Mouse (Mus musculus) thymus, postnatal 0 days (tissue): Measurements from ENCODE around the gene Nav2. TPM values are rescaled to one million over a fixed set of nuclear protein-coding genes. Genes with fewer than 3 reads are reported as not detected.
A peak's percentile ranks its signal among the peaks of the same experiment; 100 is the strongest.

ENCODE experiments used
- DNase-seq: peaks from one replicate; pipeline ENCODE4 v3.0.0-alpha.2; 2015; ENCODE audit warnings: low spot score
- polyA plus RNA-seq: library from polyadenylated mRNA; unstranded; fragments of >200 nt; fragmentation: Nextera tagmentation; extraction: Ambion mirVana; gene quantifications from 2 replicates; pipeline ENCODE4 v1.2.1, GENCODE M21; 2015

Gene Nav2
- polyA plus RNA-seq, 1 experiment from 2014 or later = 26.8 TPM

DNA sequence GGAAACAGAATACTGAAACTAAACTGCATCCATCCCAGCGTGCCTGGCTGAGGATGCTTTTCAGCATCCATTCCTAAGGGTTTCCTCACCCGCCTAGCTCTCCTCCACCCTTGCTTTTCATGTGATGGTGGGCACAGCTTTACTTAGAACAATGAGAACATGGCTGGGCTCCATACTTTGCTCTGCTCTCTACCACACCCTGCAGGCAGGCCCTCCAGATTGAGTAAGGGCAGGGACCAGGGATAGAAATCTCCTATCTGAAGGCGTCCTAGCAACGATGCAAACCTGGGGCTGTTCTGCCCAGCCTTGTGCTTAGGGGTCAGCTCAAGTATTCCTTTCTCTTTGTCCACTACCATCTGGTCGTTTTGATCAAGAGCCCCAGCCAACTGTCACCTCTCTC is 183.4 kb downstream of the Nav2 start:
- no peak for DNase-seq

DNA sequence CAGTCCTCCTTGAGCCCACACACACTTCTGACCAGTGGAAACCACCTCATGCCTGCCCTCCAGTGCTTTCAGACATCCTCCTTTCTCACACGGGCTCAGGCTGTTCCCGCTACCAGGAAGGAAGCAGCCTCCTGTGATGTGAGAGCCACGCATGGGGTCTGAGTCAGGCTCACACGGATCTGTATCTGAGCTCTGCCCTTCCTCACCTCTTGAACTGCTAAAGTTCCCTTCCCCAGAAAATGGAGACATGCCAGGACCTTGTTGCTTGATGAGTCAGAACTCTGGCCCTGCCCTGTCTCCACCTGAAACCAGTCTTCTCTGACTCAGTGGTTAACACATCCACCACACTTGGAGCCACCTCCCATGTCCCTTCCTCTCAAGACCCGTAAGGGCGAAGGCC is 185.1 kb downstream of the Nav2 start:
- DNase-seq = no peak

DNA sequence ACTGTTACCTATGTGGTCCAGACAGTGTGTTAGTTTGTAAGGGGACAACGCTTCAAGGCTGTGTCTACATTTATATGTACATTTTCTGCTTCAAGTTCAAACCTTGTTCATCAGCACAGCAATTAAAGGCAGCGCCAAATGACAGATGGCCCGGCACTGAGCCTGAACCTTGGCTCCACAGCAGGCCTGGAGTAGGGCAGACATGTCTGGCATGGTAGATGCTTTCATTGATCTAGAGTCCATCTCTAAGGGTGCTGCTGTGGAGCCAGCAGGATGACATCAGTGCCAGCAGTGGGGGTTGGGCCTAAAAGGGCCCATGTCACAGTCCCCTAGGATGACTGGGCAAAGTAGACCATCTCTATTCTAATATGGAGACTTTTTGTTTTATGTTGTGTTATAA is 186.0 kb downstream of the Nav2 start:
- DNase-seq = no peak

DNA sequence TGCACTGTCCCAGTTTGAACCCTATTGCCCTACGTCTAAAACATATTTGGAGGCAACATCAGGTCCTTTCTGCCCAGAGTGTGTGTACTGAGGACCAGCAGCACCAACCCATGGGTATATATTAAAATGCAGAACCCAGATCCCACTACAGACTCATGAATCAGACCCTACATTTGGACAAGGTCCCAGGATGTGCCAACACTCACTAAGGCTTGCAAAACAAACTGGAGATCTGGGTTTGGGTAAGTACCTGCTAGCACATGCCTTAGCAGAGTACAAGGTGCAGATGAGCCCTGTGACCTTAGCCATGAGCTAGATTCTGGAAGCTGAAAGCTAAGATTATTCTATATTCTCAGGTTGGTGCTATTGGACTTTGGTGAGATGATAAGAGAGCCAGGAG is 192.8 kb downstream of the Nav2 start:
- no peak for DNase-seq

DNA sequence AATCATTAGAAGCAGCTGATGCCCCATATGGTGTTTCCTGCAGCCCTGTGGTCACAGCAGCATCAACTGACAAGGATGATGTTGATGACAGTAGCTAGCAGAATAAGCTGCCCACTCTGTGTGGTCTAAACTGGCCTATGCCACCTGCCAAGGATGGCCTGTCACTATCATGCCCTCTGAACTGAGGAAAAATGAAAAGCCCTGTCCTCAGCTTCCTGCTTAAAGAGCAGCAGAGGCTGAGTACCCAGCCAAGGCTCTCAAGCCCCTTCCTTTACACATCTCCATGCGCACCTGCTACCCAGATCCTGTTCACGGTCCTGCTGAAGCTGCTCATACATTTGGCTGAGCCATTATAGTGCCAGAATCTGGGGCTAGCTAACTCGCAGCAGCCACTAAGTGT is 193.7 kb downstream of the Nav2 start:
- DNase-seq = no peak

DNA sequence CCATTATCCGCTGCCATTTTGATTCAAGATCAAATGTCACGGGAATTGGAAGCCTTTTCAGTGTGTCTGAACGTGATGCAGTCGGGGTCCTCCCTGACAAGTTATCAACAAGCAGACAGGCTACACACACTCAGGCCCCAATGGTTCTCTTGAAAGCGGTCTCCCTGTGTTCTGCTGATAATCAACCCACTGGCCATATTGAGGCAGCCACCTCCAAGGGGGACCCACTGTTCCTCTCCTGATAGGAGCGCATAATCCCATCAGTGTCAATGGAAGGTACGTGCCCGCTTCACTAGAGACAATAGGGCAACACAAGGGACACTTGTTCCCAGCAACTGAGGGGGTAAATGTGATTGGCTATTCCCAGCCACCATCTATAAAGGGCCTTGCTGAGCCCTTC is 195.9 kb downstream of the Nav2 start:
- DNase-seq = no peak

DNA sequence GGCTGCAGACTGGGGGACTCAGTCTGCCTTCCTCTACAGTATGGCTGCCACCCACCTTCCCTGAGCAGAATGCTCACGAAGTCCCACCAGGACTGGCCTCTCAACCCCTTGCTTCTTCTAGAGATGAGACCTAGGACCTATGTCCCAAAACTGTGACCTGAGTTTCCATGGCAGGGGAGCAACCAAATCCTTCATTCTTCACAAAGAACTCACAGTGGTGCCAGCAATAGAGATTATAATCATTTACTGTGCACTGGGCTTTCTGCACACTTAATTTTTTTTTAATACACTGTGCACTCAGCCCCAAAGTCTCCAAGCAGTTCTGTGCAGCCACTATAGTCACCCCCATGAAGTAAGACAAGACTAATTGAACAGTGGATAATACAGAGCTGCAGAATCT is 196.3 kb downstream of the Nav2 start:
- no peak for DNase-seq

DNA sequence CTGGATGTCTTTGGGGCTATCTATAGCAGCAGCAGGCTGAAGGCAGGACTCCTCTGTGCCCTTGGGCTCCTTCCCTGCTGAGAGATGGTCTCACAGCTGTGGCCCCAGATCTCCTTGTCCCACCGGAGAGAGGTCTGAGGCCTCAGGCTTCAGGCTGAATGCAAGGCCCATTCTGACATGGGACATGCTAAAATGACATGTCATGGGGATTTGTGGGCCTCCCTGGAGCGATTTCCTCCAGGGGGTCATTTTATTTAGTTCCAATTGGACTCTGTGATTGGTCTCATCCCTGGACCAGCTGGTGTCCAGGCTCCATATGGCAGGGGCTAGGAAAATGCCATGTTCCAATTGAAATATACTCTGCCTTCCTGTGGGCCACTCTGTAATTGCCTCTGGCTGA is 197.0 kb downstream of the Nav2 start:
- no peak for DNase-seq

DNA sequence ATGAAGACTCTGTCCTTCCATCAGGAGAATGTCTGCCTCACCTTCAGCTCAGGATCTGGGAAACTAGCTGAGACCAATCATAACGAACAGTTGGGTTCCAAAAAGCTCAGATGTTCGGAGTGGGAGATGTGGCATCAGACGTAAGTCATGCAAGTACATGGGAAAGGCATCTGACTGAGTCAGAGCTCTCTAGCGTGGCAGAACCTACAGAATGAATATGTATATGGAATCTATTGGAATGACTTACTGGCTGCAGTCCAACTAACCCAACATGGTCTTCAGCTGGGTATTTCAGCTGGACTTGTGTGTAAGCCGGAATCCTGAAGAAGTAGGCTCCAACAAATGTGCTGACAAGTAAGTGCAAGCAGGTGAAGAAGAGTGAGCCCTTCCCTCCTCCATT is 199.6 kb downstream of the Nav2 start:
- no peak for DNase-seq

DNA sequence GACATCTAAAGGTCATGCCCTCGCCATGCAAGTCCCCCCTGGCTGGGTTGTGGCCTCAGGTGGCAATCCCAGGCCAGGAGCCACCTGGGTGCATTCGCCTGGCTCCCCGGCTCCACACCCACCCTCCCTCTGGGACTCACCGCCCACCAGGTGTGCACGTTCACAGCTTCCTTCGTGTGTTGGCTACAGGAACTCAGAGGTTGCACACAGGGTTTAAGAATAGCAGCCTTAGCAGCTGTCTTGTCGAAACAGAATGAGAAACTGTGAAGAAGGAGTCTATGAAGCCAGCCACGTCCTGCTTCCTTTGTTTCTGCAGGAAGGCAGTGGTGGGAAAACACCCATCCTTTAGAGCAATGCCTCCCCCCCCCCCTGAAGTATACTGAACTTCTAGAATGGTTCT is 210.5 kb downstream of the Nav2 start:
- DNase-seq = no peak

DNA sequence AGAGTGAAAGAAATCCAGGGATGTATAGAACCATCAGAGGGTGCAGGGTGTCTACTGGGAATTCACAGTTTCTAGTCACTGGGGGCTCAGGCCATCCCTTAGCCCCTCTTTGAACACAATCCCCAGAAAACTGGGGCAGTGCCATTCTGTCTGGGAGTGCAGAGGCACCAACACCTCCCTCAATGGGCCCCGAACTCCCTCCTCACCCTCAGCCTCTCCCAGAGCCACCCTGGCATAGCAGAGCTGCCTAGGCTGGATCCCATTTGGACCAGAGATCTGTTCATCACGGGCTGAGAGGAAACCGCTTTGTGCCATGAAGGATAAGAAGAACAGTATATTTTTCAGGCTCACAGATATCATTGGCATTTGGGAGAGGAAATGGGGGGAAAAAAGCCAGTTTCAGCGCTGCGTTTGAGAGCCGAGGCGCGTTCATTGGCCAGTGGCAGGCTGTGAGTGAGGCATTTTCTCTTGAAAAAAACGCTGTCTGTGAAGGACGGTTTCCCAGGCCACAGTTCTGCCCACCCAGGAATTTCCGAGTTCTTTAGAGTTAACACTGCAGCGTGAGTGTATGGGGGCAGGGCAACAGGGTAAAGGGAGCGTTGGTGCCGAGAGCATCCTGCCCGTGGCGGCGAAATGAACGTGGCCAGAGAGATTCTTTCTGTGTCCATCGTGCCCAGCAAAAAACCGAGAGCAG is 211.4 kb downstream of the Nav2 start:
- no peak for DNase-seq

DNA sequence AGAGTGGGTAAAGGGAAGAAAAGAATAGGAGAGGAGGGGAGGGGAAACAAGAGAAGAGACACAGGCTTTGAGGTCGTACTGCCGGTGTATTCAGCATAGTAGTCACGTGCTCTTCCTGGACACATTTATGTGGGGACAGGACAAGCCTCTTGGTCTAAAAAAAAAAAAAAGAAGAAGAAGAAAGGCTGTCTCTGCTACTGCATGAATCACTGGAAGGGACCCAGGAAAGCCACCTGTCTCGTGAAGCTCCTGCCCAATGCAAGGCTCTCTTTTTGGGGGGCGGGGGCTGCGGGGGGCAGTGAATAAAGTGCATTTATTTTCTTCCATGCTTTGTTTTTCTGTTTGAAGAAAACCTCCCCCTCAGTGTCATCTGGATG is 212.0 kb downstream of the Nav2 start:
- no peak for DNase-seq

DNA sequence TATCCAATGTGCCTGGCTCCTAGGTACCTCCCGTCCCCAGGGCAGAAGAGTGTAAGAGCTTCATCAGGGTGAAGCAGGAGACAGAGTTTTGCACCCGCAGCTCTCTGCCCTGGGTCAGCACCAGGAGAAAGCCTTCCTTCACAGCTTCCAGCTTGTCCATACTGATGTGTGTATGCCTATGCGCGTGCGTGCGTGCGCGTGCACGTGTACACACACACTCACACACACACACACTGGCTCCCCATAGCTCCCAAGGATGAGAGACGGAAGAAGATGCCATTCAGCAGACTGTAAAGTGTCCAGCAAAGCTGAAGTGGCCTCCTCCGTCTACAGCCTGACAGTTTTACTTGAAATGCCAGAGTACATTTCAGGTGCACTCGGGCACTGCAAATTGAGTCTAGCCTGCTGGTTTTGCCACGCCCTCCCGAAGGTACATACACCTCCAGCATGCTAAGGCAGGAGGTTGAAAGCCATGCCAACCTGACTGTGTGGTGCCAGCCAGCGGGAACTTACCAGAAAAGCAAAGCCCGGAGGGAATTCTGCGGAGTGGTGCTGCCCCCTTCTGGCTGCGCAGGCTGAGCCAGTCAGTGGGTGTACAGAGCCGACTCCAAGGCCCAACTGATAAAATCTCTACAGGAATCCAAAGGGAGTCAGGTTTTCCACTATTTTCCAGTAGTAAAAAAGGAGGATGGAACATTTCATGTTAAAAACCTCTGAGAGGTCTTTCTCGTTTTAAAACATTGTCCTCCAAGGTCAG is 212.6 kb downstream of the Nav2 start:
- DNase-seq = peak; percentile 70

DNA sequence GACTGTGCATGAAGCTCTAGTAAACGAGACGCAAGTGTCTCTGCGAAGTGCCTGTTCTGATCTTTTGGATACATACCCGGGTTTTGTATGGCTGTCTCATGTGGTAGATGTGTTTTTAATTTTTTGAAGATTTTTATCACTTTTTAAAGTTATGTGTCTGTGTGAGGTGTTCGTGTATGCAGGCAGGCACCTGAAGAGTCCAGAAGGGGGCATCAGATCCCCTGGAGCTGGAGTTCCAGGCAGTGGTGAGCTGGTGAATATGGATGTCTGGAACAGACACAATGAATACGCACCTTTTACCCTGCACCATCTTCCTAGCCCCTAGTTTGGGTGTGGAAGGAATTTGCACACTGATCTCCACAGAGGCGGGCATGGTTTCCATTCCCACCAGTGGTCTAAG is 214.0 kb downstream of the Nav2 start:
- DNase-seq = no peak

DNA sequence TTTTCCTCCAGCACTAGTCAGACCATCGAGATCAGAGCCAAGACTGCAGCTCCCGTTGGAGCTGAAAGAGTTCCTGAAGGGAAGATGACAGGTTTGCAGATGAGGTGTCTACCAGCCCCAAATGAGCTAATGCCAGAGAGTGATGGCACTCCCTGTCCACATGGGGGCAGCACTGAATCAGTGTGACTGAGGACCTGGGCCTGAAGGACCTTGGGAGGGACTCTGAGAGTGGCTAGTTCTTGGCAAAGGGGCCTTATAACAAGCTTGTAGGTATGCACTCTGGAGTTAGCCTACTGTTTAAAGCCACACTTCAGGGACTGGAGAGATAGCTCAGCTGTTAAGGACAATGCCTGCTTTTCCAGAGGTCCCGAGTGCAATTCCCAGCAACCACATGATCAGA is 217.0 kb downstream of the Nav2 start:
- DNase-seq = peak; percentile 41

DNA sequence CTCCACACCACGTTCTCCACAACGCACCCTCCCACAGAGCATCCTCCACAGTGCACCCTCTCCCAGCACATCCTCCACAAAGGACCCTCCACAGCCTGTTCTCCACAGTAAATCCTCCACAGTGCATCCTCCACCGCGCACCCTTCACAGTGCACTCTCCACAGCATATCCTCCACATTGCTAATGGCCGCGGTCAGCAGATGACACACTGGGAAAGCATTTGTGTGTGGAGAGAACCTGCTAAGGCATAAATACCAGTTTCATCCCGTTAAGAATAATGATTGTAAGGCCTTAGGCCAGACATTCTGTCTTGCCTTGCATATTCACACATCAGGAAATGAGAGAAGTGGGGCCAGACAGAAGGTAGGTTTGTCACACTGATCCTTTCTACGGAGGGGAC is 219.7 kb downstream of the Nav2 start:
- DNase-seq = no peak

DNA sequence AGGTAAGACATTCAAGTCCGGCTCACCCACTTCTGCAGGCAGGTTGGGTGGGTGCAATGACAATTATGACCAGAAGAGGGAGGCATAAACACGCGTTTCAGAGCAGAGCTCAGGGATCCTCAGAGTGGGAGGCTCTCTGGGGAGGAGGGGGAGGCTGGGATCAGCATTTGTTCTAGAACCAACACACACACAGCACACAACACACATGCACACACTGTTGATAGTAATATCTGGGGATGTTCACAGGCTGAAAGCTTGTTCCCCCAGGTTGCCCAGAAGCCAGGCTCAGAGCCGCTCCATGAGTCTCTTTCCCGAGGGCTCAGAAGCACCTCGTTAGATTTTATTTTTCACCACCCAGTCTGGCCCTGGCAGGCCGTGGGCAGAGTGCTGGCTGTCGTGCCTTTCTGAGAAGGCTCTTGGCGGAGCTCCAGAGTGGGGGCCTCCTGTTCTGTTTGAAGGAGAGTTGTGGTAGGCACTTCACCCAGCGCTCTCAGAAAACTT is 224.4 kb downstream of the Nav2 start:
- peak; percentile 63 for DNase-seq

DNA sequence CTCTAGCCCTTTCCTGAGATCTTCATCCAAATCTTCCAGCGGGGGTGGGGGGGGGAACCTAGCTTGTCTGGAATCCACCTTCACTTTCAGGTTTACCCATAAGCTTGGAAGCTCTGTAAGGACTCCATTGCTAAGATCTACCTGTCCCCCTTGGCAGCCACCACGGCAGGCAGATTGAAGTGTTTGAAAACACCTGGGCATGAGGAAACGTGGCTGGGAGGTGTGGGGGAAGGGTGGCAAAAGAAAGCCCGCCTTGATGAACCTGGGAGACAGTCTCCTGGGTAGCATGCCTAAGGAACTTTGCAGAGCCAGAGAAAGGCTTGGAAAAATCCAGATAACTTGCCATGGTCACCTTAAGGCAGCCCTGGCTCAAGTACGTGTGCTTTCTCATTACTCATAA is 225.9 kb downstream of the Nav2 start:
- DNase-seq = no peak

DNA sequence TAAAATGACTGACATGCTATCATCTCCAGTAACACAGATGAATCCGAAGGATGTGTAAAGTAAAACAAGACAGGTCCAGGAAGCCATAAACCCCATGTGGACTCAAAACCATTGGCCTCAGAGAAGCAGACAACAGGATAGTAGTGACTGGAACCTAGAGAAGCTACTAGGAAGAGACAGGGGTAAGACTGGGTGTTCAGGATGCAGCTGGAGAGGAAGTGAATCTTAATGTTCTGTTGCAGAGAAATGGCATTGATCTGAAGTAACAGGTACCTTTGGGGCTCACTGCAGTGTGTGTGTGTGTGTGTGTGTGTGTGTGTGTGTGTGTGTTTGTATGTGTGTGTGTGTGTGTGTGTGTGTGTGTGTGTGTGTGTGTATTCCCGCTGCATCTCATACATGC is 231.2 kb downstream of the Nav2 start:
- no peak for DNase-seq

DNA sequence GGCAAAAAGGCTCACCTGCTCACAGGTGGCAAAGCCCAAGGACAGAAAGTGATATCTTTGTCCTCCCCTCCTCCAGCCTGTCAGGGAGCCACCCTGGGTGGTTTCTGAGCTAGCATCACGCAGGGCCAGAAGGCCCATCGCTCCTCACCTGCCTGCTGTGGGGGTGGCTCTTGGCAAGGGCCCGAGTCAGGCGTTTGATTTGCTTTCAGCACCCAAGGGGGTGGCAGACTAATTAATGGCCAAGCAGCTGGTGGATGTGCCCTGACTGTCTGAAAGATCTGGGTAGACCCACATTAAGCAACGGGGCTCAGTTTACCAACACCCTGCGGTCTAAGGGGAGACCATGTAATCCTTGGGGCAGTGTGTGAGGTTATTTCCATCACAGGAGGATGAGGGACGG is 235.4 kb downstream of the Nav2 start:
- DNase-seq = no peak

DNA sequence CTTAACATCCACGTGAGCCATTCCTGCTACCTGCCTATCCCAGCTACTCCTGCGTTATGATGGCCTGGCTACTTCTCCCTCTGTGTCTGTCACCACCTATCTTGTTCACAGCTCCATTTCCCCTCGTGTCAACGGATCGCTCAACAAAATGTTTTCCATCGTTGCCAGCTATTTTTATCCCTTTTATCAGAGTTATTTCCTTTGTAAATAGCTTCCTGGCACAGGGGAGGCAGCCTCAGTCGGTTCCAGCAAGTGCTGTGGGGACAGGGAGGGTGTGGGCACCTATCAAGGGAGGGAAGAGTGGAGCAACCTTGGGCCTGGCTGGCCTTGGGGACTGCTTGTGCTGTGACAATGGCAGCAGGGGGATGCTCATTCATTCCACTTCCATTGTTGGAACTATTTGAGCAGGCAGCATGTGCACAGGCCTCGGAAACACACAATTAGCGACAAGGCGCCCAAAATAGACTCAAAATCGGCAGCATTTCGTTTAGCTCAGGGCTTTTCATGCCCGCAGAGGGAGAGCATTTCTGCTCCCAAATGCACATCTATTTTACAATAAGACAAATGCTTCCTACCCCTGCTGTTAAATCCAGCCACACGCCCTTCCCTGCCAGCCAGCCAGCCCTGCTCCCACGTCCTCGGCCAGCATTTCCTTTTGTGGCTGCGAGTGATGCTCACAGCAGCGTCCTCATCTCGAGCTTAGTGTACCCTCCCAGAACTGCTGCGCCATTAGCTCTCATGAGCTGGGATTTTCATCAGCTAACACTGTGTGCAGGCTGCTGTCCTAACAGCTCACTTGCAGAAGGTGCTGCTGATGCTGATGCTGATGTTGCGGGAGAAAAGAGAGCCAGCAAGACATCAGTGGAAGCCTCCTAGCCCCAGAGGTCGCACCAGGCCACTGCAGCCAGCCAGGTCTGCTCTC is 237.5 kb downstream of the Nav2 start:
- DNase-seq = no peak

DNA sequence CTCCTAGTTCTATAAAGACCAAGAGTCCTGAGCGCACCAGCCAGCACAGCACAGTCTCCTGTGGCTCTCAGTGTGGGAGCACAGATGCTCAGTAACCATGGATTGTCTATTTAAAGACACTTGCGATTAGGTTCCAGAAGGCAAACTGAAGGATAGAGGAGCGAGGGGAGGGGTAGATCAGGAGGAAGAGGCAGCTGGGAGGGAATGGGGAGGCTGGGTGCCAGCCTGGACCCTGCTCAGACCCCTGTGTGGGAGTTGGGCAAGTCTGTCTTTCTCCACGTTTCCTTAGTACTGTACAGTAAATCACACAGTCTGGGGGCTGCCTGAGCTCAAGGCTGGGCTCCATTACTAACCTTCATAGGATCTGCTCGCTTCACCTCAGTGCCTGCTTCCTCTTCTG is 243.8 kb downstream of the Nav2 start:
- no peak for DNase-seq
